Mouse (Mus musculus) midbrain, embryonic 16.5 days (tissue): ENCODE data around the gene Tekt2. TPM values are rescaled to one million over a fixed set of nuclear protein-coding genes. Genes with fewer than 3 reads are reported as not detected.
A peak's percentile ranks its signal among the peaks of the same experiment; 100 is the strongest.

Source experiments
- ATAC-seq: fragments of 200-750 bp; cut with Nextera tagmentation; 2 replicates; pipeline ENCODE4 v1.8.0; 2017; ENCODE audit warnings: moderate TSS enrichment
- H3K27ac ChIP-seq: fragments of 300-500 bp; sonication (generic); 2 replicates; pipeline ENCODE4 v1.5.1; 2014; ENCODE audit warnings: mild to moderate bottlenecking, low read length, mixed read lengths
- H3K27me3 ChIP-seq: fragments of 300-500 bp; sonication (generic); 2 replicates; pipeline ENCODE4 v1.6.1; 2014; ENCODE audit warnings: low read depth, low read length, mixed read lengths; ENCODE audit not compliant: control insufficient read depth, insufficient read depth
- H3K36me3 ChIP-seq: fragments of 300-500 bp; sonication (generic); 2 replicates; pipeline ENCODE4 v1.6.1; 2014; ENCODE audit warnings: mild to moderate bottlenecking, low read length, moderate library complexity, mixed read lengths; ENCODE audit not compliant: control insufficient read depth, insufficient read depth
- H3K4me1 ChIP-seq: fragments of 300-500 bp; sonication (generic); 2 replicates; pipeline ENCODE4 v1.6.1; 2014; ENCODE audit warnings: mild to moderate bottlenecking, low read length, mixed read lengths; ENCODE audit not compliant: control insufficient read depth, insufficient read depth
- H3K4me2 ChIP-seq: fragments of 300-500 bp; sonication (generic); 2 replicates; pipeline ENCODE4 v1.6.1; 2014; ENCODE audit warnings: mild to moderate bottlenecking, low read length, mixed read lengths
- H3K4me3 ChIP-seq: fragments of 300-500 bp; sonication (generic); 2 replicates; pipeline ENCODE4 v1.5.1; 2014; ENCODE audit warnings: low read depth, mild to moderate bottlenecking, low read length, moderate library complexity, mixed read lengths
- H3K9ac ChIP-seq: fragments of 300-500 bp; sonication (generic); 2 replicates; pipeline ENCODE4 v1.6.1; 2014; ENCODE audit warnings: low read depth, low read length, mixed read lengths
- H3K9me3 ChIP-seq: fragments of 300-500 bp; sonication (generic); replicated peaks from 2 replicates; pipeline ENCODE4 v1.6.1; 2014; ENCODE audit warnings: mild to moderate bottlenecking, low read length, mixed read lengths; ENCODE audit not compliant: control insufficient read depth, poor library complexity, severe bottlenecking
- WGBS: fragments of 180-500 bp; shearing (Covaris S2); extraction: QIAGEN DNeasy Blood & Tissue Kit; methylation state at CpG from one replicate; pipeline ENCODE4 v1.1.7; 2014; 5-methylcytosine and 5-hydroxymethylcytosine counted together
- polyA plus RNA-seq: library from polyadenylated mRNA; unstranded; fragments of >200 nt; fragmentation: Nextera tagmentation; extraction: Ambion mirVana; gene quantifications from 2 replicates; pipeline ENCODE4 v1.2.1, GENCODE M21; 2015

The Tekt2 gene
- polyA plus RNA-seq, 1 experiment from 2014 or later: 17.3 TPM

DNA sequence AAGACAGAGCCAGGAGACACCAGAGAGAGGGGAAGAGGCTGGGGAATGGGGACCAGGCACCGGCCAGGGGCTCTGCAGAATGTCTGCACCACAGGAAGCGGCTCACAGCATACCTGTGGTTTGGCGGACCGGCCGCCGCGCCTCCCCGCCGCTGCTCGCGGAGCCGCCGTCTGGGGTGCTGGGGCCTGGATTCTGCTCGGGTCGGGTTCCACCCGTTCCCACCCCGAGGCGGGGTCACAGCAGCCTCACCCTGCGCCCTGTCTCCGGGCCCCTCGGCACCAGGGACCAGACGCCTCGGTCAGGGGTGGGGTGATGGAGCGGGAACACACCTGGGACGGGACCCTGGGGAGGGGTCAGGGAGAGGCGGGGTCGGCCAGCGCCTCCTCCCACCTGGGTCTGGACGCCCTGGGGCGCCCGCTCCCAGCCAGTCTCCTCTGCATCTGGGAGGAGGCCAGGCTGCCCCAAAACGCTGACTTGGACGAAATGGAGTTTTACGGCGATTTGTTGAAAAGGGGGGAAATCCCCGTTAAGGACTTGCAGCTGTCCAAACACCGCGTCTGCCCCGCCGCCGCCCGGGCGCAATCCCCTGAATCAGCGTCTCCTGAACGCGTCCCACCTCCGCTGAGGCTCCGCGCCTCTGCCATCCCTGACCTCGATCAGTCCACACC is 24.4 kb downstream of the Tekt2 start:
- H3K9me3 ChIP-seq: no peaks in the 10 kb centered on the region
- no peak for ATAC-seq
- H3K36me3 ChIP-seq: no peaks in the 10 kb centered on the region
- 2% methylated on average over 48 of the region's 50 CpGs for WGBS
- H3K27ac ChIP-seq: no peak overlapping the region
- peak overlapping the region; percentile 49 for H3K4me2 ChIP-seq
- H3K4me3 ChIP-seq: peak overlapping the region; percentile 24
- peaks cover 18% of the 10 kb centered on the region for H3K4me1 ChIP-seq
- H3K9ac ChIP-seq: peak overlapping the region; percentile 31; the same call in 1 of the 2 replicates
- H3K27me3 ChIP-seq: peaks cover 49% of the 10 kb centered on the region

DNA sequence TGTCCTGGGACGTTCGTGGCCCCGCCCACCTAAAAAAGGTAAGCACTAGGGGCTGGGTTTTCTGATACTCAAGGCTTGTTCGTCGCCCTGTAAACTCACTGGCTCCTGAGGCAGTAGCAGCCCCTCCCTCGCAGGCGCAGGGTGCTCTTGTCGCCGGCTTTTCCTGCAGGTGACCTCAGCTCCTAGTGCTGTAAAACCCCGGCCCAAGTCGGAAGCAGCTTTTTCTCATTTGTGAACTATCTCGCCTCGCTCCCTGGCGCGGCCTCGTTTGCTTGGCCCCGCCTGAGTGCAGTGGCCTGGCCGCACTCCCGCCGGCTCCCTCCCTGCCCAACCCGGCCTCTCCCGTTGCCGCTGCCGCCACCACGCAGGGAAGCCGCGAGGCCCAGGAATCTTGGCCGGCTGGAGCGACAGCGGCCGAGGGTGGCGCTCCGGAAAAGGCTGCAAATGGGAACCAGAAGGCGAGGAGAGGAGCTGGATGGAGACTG is 28.8 kb downstream of the Tekt2 start:
- WGBS: 2% methylated on average over 34 of the region's 34 CpGs
- peak overlapping the region; percentile 71 for H3K4me2 ChIP-seq
- no peaks in the 10 kb centered on the region for H3K36me3 ChIP-seq
- H3K9ac ChIP-seq: peak overlapping the region; percentile 65
- H3K4me1 ChIP-seq: peaks cover 17% of the 10 kb centered on the region
- no peak overlapping the region for H3K27ac ChIP-seq
- peaks cover 42% of the 10 kb centered on the region for H3K27me3 ChIP-seq
- no peak for ATAC-seq
- H3K9me3 ChIP-seq: no peaks in the 10 kb centered on the region
- H3K4me3 ChIP-seq: peak overlapping the region; percentile 34

- Histone ChIP-seq H3K27me3 (peaks cover 36% of the 10 kb centered on the region), H3K9ac (no peak overlapping the region)
- 32% methylated on average over 4 of the region's 4 CpGs for WGBS
Measured at GRCm38 (mm10) chr4:126295937-126296336, 29.6 kb downstream of the Tekt2 start.

GRCm38 (mm10) chr4:126295152-126295551 is 30.3 kb downstream of the Tekt2 start:
- H3K9ac ChIP-seq: no peak overlapping the region
- H3K4me2 ChIP-seq: no peak overlapping the region
- no peak overlapping the region for H3K4me3 ChIP-seq
- no peak for ATAC-seq
- H3K27me3 ChIP-seq: peaks cover 28% of the 10 kb centered on the region
- WGBS: 72% methylated on average over 6 of the region's 6 CpGs
- peaks cover 8% of the 10 kb centered on the region for H3K4me1 ChIP-seq
- H3K27ac ChIP-seq: no peak overlapping the region
- no peaks in the 10 kb centered on the region for H3K36me3 ChIP-seq
- no peaks in the 10 kb centered on the region for H3K9me3 ChIP-seq

More at GRCm38 (mm10) chr4:126295937-126296336, 29.6 kb downstream of the Tekt2 start:
- no peaks in the 10 kb centered on the region for H3K36me3 ChIP-seq
- ATAC-seq: no peak
- peaks cover 10% of the 10 kb centered on the region for H3K4me1 ChIP-seq
- no peak overlapping the region for H3K4me3 ChIP-seq
- no peak overlapping the region for H3K27ac ChIP-seq
- no peak overlapping the region; the same call in 1 of the 2 replicates for H3K4me2 ChIP-seq
- no peaks in the 10 kb centered on the region for H3K9me3 ChIP-seq

DNA sequence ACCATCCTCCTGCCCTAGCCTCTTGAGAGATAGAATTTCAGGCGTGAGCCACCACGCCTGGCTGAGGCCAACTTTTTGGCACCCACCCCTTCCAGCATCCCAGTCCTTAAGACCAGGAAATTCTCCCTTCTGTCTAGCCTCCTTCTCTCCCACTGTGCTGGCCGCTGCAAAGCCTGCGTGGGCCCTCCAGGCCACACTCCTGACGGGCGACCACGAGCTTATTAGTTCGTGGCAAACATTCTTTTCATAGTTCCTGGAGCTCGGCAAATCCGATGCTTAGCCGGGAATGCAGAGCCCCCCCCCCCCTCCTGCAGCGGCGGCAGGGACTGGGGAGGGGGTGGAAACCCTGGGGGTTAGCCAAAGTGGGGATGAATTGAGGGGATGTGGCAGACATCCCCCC is 34.3 kb downstream of the Tekt2 start:
- Histone ChIP-seq H3K27me3 (peaks cover 33% of the 10 kb centered on the region), H3K4me1 (peaks cover 3% of the 10 kb centered on the region; the same call in 1 of the 2 replicates), H3K4me2 (no peak overlapping the region), H3K9ac (no peak overlapping the region), H3K36me3 (no peaks in the 10 kb centered on the region), H3K9me3 (no peaks in the 10 kb centered on the region), H3K4me3 (no peak overlapping the region), H3K27ac (no peak overlapping the region)
- ATAC-seq: no peak
- WGBS: 20% methylated on average over 13 of the region's 13 CpGs

DNA sequence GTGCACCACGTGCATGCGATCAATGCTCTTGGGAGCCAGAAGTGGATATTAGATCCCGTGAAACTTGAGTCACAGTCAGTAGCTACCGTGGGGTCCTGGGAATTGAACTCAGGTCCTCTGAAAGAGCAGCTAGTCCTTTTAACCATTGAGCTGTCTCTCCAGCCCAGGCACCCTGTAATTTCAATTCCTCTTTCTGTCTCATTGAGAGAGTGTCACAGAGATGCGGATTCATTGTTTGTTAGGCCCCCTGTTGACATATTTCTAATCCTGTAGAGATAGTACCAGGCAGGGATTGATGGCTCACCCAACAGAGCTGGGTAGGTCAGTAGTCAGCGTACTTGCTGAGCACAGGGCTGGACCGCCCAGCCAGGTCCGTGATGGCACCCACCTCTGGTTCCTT is 35.2 kb downstream of the Tekt2 start:
- Histone ChIP-seq H3K27me3 (peaks cover 33% of the 10 kb centered on the region), H3K9ac (no peak overlapping the region), H3K27ac (no peak overlapping the region), H3K4me2 (no peak overlapping the region), H3K36me3 (no peaks in the 10 kb centered on the region), H3K4me1 (peaks cover 3% of the 10 kb centered on the region; the same call in 1 of the 2 replicates), H3K9me3 (no peaks in the 10 kb centered on the region), H3K4me3 (no peak overlapping the region)
- 83% methylated on average over 8 of the region's 8 CpGs for WGBS
- ATAC-seq: no peak

DNA sequence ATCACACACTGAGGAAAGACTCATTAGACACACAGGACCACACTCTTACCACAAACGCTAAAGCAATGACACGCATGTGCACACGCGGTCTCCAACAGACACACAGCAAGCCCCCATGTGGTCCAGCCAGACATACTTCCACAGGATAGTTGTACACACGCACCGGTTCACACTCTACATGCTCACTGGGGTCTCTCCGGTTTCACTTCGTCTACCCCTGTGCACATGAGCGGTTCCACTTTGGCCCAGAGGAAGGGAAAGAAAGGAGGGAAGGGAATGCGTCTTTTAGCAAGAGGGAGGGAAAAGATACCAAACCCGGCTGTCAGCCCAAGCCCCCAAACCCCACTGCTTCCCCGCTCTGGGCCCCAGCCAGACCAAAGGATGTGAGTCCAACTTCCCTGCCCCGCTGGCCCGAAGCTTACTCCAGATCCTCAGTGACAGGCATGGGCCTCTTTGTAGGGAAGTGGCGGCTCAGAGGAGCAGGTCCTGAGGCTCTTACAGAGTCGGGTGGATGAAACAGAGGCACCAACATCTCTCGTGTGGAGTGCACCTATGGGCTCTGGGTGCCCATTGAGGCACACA is 37.3 kb downstream of the Tekt2 start:
- H3K9me3 ChIP-seq: no peaks in the 10 kb centered on the region
- H3K9ac ChIP-seq: no peak overlapping the region
- no peak overlapping the region; the same call in 1 of the 2 replicates for H3K4me2 ChIP-seq
- peaks cover 3% of the 10 kb centered on the region; the same call in 1 of the 2 replicates for H3K4me1 ChIP-seq
- ATAC-seq: no peak
- no peaks in the 10 kb centered on the region for H3K36me3 ChIP-seq
- WGBS: 45% methylated on average over 17 of the region's 17 CpGs
- no peak overlapping the region for H3K4me3 ChIP-seq
- H3K27ac ChIP-seq: no peak overlapping the region
- peaks cover 38% of the 10 kb centered on the region for H3K27me3 ChIP-seq

DNA sequence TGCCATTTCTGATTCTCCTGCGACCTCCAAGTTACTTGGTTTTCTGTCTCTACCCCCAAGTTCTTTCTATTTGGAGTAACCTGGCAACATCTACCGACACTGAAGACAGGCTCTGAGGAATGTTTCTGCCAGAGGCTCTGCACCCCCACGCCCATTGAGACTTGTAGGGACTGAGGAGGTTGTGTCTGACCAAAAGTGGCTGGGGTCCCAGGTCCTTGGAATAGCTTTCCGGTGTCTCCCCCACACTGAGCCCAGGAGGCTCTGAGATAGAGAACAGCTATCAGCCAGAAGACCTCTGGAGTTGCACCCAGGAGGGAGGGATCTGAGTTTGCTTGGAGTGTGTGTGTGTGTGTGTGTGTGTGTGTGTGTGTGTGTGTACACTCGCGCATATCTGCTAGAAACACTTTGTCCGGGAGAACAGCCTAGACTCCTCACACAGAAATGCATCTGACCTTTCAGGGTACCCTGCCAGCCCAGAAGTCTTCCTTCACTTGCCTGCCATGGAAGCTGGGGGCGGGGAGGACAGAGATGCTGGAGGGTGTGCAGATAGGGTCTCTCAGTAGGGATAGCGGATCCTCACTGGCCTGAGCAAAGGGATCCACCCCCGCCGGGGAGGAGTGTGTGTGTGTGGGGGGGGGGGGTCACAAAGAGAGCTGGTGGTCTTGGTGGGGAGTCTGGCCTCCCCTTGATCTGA is 38.0 kb downstream of the Tekt2 start:
- Histone ChIP-seq H3K4me2 (no peak overlapping the region), H3K9ac (no peak overlapping the region), H3K27me3 (peaks cover 38% of the 10 kb centered on the region), H3K36me3 (no peaks in the 10 kb centered on the region), H3K27ac (no peak overlapping the region), H3K9me3 (no peaks in the 10 kb centered on the region), H3K4me3 (no peak overlapping the region), H3K4me1 (peaks cover 3% of the 10 kb centered on the region; the same call in 1 of the 2 replicates)
- no peak for ATAC-seq
- 28% methylated on average over 11 of the region's 11 CpGs for WGBS
